Mouse (Mus musculus) lung, postnatal 14 days (tissue): ENCODE results near the gene 1700007K13Rik.

Source experiments
- DNase-seq: peaks from one replicate; pipeline ENCODE4 v3.0.0; 2021

The 1700007K13Rik gene

DNA sequence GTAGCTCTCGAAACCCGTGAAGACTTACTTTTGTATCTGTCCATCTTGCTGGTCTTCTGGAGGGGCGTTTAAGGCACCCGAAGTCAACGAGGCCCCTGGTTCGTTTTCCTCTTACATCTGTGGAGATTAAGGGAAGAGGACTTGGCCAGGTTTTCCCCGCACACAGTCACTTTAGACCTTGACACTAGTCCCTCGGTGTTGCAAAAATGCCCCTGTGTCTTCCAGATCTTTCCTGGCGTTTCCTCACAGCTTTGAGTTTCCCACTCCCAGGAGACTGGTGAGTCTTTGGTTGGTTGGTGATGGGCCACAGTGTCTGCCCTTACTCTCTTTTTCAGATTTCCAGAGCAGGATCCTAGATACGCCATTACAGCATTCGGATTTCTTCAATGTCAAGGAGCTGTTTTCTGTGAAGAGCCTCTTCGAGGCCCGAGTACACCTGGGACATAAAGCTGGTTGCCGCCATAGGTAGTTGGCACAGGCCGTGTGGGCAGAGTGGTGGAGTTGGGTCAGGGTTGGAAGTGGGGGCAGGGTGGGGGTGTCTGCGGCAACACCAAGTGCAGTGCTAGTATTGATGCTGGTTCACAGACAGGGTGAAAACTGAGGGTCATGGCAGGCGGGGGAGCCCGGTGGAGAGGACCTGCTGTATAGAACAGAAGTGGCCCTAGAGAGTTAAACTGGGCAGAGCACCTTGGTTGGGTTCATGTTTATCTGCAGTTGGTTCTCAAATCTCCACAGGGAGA, 2.5 kb upstream of the 1700007K13Rik start:
- no peak for DNase-seq

DNA sequence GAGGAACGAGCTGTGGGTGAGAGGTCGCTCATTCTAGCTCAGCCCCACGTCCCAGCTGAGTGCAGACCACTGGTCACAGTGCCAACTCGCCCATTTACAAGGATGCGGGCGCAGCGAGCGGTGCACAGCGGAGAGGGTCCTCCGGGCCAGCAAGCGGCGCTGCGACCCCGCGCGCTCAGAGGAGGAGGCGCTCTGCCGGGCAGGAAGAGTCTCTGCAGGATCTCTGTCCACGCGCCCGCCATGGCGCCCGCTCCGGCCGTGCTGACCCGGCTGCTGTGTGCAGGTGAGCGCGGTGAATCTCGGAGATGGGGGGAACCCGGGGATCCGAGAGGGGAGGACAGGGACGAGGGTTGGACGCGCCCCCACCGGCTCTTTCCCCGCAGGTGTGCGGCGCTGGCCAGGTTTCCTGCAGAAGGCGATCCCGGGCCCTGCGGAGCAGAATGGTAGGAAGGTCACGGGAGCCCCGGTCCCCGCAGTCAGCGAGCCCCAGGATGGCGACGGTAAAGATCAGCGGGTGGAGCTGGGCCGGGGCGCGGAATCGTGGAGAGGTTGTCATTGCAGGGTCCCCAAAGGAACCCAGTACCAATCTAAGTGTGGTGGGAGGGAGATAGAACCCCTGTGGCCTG, 1.8 kb upstream of the 1700007K13Rik start, which contains the start of gene Mrps2:
TSS of gene Mrps2 (plus strand) at position 207 of the 626 bp plus-strand sequence.
- DNase-seq, result peak; percentile 83

DNA sequence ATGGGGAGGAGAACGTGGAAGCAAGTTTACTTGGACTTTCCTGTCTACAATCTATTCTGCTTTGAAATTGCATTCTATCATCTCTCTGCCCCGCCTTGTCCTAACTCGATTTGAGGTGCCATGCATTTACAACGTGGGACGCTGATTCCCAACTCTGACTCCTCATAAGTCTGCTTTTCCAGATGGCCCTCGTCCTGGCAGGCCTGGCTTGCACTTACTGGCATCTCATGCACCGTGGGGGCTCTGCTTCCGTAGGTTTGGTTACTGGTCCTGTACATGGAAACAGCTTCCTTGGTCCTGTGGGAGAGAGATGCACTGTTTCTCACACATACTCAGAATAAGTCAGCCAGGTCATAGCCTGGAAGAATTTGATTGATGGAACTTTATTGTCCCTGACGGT, 1.2 kb downstream of the 1700007K13Rik start:
- no peak for DNase-seq

DNA sequence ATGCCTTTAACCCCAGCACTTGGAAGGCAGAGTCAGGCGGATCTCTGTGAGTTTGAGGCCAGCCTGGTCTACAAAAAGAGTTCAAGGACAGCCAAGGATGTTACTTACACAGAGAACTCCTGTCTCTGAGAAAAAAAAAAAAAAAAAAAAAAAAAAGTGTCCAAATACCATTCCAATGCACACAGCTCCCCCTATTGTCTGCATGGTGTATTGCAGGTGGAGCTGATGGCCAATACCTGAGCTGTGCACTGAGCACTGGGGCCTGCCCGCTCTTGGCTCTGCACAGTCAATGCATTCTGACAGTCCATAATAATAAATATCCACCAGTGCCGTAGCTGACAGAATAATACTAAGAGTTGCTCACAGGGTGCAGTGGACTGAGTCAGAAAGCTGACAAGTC, 2.2 kb downstream of the 1700007K13Rik start:
- DNase-seq, result peak; percentile 68

DNA sequence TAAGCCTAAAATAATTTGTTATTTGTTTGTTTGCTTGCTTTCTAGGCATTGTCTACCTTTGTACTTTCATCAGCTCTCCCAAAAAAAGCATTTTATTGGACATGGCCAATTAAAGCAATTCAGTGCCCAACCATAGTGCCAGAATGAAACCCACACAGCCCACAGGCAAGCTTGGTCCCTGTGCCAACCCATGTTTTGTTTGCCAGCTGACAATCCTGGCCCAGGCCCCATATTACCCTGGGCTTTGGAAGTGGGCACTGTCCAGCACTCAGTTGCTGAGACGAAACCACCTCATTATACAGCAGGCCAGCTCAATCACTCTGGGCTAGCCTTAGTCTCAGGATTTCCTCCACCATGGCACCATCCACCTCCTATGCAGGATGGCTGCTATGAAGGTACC, 9.5 kb downstream of the 1700007K13Rik start:
- no peak for DNase-seq

DNA sequence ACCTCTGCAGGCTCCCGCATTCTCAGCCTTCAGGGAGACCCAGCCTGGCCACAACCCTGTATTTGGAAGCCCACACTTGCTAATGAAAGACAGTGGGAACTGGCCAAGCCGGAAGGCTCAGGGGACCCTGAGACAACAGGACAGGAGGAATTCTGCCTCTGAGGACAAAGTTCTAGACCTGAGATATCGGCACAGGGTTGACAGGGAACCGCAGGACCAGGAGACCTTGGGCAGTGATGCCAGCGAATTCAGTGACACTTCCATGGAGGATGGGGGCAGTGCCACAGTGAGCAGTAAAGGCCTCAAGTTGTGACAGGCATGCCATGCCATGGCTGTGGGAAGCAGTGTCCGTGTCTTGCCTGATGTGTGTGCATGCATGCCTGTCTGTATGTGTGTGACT, 12.6 kb downstream of the 1700007K13Rik start:
- DNase-seq, result no peak

DNA sequence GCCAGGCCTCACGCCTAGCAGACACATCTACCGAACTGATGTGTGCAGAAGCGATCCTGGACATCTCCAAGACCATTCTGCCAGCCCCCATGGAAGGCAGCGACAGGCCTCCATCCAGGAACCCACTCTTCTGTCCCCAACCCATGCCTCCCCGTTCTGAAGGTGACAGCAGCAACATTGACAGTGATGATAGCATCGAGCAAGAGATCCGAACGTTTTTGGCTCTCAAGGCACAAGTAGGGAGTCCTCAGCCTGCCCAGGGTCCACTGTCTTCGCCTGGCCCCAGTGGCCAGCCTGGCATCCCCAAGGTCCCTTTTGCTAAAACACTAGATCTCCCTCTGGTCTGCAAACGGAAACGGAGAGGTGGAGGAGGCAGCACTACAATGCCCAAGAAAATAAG, 14.5 kb downstream of the 1700007K13Rik start:
- DNase-seq, result no peak

DNA sequence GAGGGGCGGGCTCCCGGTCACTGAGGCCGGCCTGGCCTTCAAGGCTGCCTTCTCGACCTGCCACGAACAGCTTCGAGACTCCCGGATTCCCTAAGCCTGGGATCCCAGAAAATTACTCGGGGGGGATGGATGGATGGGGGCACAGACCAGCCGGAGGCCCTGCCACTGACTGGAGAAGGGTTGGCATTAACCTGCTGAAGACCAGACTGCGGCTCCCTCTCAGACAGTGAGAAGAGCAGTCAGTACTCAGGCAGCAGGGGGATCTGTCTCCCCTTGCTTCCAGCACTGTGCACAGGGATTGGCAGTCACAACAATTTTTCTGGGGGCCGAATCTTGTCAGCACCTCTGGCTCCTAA, 18.8 kb downstream of the 1700007K13Rik start:
- DNase-seq, result no peak

DNA sequence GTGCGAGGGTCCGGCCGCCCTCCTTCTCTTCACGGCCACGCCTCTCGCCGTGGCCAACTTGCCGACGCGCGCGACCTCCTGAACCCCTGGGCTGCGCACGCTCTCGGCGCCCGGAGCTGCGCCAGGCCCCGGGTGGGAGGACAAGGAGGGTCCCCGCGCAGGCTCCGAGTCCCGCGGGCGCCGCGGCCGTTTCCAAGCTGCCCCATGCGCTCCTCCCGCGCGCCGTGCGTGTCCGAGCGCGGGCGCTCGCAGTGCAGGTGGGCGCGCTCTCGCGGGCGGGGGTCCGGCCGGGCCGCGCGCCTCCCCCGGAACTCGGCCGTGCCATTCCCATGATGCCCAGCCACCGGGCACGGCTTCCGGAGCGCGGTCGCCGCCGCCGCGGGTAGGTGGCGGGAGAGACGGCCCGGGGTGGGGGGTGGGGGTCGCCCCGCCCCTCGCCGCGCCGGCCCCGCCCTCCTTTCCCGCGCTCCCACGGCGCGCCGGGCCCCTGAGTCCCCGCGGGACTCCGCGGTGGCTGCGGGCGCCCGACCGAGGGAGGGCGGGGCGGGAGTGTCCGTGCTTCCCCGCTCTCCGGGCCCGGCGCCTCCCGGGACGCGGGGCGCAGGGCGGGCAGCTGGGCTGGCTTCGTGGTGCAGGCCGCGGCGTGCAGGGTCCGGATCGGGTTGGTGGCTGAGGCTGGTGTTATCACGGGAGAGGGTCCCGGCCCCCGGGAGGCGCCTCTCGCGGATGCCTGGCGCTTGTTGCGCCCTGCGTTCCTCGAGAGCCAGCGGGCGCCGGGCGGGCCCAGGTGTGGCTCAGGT, 19.4 kb downstream of the 1700007K13Rik start, which contains the start of gene Ppp1r26:
TSS of gene Ppp1r26 (plus strand) at position 286 of the 800 bp plus-strand sequence.
- peak; percentile 43 for DNase-seq

DNA sequence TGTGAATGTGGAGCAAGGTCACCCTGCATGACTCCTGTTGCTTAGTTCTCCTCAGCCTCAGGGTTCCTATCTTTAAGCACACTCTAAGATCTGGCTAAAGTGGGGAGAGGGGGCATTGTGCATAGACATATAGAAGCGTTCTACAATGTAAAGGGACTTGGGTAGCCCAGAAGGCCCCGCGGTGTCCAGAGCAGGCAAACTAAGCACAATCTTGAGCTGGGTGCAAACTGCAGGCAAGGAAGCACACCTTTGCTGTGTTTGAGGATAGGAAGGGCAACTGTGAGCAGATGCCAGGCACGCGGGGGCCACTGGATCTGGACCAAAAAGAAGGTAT, 20.0 kb downstream of the 1700007K13Rik start:
- no peak for DNase-seq

DNA sequence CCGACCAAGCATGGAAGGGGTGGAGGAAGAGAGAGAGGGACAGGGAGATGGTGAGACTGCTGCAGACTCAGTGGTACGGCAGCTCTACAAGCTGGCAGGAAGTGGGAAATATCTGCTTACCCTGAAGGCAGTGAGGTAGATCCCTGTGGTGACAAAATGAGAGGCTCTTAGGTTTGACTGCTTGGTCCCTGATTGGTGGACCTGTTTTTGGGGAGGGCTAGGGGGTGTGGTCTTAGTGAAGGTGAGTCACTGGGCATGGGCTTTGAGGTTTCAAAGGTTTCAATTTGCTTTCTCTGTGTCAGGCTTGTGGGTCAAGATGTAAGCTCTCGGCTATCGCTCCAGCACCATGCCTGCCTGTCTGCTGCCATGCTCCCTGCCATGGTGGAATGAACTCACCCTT, 21.1 kb downstream of the 1700007K13Rik start:
- no peak for DNase-seq

DNA sequence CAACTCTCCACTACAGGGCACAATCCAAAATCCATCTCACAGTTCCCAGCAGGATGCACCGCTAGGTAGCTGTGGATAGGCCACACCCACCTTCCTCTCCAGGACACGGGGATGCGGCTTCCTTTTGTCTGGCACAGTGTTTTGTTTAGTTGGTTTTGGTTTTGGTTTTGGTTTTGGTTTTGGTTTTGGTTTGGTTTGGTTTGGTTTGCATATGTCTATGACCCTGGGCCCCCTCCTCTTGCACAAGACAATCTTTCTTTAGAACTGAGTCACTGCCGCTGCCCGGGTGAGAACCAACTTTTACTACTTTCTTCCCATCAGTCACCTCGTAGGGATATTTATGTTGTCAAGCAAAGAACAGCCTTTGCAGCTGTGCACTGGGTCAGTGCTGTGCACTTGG, 25.3 kb downstream of the 1700007K13Rik start:
- DNase-seq, result no peak

DNA sequence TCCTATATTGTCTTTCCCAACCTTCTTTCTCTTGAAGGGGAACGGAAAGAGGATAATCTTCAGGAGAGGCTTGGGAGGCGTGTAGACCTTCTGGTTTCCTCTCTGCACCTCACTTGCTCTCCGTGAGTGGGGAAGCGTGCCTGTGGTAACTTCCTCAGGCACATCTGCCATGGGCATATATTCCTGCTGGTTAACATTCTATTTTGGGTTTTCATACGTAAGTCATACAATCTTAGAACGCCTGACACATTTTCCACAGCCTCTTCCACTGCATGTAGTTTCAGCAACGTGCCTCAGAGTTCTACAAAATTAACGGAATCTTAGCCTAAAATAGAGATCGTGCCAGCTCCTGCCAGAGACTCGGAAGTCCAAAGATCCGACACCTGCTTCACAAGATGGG, 30.7 kb downstream of the 1700007K13Rik start:
- DNase-seq, result no peak

DNA sequence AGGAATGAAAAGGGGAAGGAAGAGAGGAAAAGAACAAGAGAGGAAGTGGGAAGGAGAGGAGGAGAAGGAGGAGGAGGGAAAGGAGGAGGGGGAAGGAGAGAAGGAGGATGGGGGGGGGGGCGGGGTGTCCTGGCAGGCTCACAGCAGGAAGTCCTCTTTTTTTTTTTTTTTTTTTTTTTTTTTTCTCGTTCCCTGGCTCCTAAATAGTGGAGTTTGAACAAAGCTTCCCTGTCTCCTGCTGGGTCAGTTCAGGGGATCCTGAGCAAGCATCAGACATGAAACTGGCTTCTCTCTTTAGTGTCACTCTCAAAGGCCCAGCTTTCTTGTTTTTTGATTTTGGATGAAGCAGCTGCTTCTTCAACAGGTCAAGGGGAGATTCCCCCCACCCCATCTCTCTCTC, 32.6 kb downstream of the 1700007K13Rik start:
- DNase-seq, result no peak

DNA sequence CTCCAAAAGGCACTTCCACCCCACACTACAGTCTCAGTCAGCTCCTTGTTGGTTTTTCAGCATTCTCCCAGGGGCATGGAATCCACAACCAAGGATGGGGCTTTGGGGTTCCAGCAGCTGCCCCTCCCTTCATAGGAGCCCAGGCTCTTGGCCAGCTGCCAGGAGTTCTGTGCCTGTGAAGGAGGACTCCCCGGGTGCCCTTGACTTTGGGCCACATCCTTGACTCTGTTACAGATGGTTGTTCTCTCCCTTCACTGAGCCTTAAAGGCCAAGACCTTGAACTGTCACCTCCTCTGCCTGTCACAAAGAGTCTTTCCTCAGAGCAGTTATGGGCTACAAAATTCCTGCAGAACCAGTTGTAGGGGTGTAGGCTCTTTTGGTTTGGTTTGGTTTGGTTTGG, 33.3 kb downstream of the 1700007K13Rik start:
- peak; percentile 61 for DNase-seq

DNA sequence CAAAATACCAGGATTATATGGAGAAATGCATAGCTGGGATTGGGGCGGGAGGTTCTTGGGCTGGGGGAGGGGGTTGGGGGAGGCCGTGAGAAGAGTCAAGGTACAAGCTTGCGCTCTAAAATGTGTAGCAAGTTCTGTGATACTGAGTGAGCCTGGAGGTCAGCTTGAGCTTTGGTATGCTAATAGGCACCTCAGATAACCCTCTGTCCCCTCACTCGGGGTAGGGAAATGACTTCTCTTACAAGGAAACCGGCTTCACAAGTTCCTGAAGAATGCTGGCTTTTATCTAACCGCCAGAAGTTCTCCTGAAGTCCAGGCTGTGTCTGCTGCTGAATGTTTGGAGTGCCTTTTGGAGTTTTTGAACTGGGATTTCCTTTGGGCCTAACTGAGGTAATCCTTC, 35.3 kb downstream of the 1700007K13Rik start:
- DNase-seq, result no peak

DNA sequence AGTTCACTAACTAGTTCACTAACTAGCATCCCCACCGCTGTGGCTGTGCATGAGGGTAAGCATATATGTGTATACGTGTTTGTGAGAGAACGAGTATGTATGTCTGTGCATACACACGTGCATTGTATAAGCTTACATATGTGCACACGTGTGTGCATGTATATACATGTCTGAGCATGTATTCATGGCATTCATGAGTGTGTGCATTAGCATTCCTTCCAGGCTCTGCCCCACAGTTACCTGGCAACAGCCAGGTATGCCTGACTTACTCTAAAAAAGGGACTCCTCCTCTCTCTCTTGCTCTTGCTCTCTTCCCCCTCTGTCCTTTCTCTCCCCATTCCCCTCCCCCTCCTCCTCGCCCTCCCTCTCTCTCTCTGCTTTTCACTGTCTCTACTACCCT, 38.9 kb downstream of the 1700007K13Rik start:
- no peak for DNase-seq

DNA sequence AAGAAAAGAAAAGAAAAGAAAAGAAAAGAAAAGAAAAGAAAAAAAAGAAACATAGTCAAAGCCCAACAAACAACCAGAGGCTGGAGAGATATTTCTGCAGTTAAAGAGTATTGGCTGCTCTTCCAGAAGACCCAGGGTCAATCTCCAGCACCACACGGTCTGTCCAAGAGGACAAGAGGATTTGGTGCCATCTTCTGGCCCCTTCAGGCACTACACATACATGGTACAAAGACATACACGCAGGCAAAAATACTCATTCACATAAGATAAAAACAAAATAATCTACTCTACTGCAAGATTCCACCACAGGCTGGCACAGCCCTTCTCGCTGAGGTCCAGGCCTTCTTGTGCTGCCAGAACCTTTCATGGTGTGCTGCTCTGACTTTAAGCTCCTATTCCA, 43.0 kb downstream of the 1700007K13Rik start:
- DNase-seq, result peak; percentile 62

DNA sequence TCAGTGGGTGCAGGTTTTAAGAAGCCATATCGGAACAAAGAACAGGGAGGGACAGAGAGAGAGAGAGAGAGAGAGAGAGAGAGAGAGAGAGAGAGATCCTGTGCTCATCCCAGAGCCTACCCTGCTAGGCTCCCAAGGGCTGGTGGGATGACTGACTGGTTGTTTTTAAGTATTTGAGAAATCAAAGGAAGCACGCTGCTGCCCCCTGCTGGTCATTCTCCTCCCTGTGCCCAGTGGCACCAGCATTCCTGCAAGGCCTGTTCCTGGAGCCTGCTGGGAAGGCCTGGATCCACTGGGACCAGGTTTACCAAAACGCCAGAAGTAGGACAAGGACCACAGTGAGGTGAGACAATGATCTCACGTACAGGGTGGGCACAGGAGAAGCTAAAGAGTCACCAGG, 46.2 kb downstream of the 1700007K13Rik start:
- peak; percentile 94 for DNase-seq

DNA sequence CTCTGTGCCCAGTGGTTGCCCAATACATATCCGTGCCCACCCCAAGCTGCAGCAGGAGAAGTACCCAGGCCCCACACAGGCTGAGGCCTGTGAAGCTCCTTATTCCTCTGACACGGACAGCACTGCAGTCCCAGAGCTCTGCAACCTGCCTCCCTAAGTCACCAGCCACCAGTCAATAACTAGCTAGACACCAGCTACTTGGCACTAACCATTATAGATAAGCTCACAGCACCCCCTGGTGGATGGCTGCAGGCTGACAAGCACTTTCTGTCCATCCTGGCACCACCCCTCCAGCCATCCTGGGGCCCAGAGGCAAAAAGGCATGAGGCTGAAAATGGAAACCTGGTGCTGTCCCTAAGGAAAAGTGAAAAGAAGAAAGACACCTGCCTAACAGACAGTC, 48.1 kb downstream of the 1700007K13Rik start:
- peak; percentile 90 for DNase-seq

DNA sequence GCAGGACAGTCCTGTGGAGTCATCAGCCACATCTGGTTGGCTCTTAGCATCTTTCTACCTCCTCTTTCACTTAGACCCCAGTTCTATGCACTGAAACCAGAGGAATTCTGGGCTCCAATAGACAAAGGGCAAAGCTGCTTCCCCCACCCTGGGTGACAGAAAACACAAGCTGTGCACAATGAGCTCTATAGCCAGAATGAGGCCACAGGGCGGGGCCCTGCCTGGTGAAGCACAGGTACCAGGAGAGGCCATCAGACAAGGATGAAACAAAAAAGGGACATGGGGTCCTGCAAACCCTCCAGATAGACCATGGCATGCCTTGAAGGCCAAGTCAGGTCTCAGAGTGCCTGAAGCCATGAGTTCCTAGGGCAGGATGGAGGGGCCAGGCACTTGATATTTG, 49.6 kb downstream of the 1700007K13Rik start:
- DNase-seq, result no peak

DNA sequence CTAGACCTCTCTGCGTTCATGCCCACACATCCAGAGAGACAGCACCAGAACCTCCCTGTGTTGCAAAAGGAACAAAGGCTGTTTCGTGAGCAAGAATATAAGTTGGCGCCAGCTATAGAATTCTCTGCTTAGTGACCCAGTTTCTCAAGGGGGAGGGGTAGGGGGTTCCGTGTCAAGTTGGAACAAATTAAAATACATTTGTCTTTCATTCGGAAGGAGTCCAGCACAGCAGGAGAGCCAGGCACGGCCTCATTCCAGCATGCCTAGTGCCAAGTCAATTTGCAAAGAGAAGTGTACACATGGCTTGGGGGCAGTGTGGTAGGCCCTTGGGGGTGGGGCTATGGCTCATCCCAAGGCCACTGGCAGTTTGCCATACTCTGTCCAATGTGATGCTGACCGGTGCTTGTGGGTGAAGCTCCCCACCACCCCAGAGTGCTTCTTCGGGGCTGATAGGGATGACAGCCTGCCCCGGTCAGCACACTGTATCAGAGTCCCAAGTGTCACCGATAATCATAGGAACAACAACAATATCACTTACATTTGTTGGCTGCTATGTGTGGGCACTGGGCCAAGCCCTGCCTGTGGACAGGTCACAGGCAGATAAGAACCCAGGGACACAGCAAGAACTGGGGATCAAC, 50.6 kb downstream of the 1700007K13Rik start:
- peak; percentile 10 for DNase-seq

DNA sequence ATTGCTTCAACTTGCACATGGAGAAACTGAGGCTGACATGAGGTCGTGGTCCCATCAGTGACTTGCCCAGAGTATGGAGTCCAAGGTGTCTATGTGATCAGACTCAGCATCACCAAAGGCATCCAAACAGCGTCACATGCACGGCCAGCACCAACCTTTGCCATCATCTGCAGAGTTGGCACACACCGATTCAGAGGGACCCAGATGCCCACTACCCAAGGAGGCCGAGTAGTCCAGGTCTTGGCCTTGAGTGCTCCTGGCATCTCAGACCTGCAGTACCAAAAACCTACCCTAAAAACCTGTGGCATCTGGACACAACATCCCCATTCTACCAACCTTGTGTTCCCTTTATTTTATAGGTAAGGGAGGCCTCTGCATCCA, 51.4 kb downstream of the 1700007K13Rik start:
- DNase-seq, result no peak
